Mouse (Mus musculus) regulatory T cell (primary cell): ENCODE measurements around the gene Dync2li1.

Experiments
- in situ Hi-C: fragments of 300-600 bp; cut with MboI, MseI; formaldehyde crosslinking; loops from one replicate; pipeline ENCODE4 v1.15.1; 2025; ENCODE audit warnings: high pct_unique_total_duplicates

Gene Dync2li1

DNA sequence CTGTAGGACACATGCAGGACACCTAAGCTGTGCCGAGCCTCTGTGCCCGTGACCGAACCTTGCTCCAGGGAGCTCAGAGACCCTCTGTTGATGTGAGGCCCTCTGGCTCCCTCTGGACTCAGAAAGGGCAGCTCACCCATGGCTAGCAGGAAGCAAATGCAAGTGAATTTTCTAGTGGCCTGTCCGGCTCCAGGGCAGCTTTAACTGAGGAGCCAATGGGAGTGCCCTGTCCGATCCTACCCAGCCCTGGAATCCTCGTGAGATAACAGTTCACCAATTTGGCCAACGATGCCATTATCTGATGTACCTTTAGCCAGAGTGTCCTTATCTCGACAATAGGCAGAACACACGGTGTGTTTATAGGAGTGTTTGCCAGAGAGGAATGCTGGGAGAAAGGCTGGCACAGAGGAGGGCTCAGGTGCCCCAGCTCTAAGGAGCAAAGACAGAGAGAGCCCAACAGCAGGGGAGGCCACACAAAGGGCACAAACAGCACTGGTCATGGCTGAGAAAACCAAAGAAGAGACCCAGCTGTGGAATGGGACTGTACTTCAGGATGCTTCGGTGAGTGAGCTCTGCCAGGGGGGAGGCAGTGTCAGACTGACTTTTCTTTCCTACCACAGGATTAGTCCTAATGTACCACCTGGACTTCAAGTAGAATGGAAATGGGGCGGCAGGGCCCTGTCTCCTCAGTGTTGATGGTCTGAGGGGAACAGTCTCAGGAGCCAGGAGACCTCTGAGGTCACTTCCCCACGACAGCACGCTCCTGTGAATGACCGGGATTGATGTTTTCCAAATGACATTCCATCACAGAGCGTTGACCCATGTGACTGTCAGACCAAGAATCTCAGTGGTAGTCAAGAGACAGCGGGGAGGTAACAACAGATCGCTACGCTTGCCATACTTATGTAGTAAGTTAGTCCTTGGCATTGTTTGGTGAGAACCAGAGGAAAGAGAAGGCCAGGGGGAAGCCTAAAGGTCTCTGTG, 56.7 kb downstream of the Dync2li1 start, which contains the start of gene Abcg5:
Abcg5 (minus strand) TSS at position 278 of the 984 bp plus-strand sequence.
- in situ Hi-C loops: no loop called here

DNA sequence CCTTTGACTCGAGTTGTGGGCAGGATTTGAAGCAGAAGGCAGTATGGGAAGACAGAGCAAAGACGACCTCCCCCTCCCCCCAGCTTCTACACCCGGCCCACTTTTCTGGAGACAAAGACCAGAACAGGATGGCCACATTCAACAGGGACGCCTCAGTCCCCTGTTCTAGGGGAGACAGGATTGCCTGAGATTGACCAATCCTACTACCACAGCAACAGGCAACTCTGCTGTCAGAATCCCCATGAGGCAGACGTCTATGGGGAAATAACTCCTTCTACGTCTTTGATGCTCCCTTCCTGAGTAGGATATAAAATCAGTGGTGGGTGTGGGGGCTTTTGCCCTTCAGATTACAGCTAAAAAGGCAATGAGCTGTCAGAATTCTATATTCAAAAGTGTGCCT, 58.0 kb downstream of the Dync2li1 start:
- in situ Hi-C loops: no loop called here

DNA sequence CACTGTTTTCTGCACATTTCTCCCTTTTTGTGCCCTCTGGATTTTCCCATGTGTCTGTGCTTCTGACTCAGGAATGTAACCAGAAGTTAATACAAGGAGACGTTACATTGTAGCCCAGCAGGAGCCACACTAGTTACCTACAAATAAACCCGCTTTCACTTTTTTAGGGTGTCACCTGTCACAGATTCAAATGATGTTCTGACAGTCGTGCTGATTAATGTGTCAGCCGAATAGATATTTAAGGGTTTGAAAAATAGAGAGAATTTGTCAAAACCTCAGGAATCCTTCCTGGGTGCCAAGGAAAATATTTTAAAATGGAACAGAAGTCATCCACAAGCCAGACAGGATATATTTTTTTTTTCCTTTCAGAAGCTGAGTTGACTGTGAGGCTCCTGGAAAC, 59.0 kb downstream of the Dync2li1 start:
- in situ Hi-C loops: no loop called here

DNA sequence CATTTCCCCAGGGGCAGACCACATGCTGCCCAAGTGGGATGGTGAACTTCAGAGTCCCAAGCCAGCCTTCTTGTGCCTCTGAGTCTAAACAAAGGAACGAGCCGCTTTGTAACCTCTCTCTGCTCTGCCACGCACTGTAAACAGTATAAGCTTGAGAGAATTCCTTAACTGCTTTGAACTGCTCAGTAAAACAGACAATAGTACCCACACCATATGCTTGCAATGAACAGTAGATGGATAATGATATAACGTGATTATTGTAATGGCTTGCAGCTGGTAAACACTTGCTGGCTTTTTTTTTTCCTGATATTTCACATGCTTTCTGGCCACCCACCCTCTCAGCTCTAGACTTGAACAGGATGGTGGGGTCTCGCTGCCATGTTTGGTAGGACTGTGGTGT, 61.7 kb downstream of the Dync2li1 start:
- in situ Hi-C loops: no loop called here

DNA sequence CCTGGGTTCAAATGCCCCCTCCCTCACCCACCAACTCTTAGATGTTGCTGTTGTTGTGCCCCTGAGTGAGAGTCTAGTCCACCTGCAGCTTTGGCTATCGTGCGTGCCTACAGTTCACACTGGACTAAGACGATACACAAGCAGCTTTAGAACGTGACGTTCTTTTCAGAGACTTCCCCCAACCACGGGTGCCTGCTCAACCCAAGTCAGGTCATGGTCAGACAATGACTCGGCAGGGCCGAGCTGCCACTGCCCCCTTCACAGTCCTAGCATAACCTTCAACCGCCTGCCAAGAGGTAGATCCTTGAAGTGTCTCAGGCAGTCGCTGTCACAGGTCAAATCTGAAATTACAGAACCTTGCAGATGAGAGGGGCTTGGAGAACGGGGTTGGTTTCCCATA, 62.5 kb downstream of the Dync2li1 start:
- in situ Hi-C loops: no loop called here

DNA sequence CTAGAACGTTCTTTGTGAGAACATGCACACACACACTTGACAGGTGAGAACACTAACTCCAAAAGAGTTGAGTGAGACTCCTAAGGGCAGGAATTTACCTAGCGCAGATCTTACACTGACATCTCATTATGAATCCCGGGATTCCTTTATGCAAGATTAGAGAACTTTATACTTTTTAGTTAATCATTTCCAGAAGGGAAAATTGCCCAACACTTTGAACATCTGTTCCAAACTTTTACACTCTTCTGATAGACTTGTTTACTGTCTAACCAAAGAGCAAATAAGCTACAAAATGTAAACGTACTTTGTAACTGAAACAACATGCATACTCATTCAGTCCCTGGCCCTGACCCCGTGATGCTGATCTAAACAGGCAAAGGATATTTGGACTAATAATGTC, 63.0 kb downstream of the Dync2li1 start:
- in situ Hi-C loops: no loop called here

DNA sequence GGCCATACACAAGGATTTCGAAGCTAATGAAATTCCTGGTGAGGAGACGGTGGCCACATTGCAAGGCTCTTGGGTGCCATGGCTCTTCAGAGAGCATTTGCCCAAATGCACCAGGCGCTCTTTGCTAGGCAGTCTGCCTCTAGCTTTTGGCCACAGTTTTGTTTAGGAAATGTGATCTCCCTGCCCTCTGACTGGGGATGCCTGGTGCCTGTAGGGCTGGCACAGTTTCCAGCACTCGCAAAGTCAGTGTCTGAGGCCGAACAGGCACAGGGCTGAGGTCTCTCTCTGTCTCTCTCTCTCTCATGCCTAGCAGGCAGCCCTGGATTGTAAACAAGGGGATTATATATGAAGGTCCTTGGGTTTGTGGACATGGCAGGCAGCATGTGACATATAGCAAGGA, 63.8 kb downstream of the Dync2li1 start:
- in situ Hi-C loops: no loop called here

DNA sequence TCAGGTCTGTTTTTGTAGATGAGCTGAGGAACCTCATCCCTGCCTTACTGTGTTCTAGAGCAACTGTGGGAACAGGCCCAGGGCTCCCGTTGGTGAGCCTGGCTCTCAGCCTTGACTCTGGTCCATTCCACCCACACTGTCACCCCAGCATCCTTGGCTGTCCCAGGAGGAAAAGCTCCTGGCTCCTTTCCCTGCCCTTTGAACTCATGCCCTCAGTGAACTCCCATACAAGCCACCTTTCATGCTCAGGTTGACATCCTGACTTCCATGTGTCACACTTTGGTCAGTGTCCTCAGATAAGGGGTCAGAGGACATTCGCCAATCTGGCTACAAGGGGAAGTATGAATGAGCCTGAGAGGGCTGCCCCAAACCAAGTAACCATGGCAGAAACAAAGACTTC, 67.4 kb downstream of the Dync2li1 start:
- in situ Hi-C loops: no loop called here

DNA sequence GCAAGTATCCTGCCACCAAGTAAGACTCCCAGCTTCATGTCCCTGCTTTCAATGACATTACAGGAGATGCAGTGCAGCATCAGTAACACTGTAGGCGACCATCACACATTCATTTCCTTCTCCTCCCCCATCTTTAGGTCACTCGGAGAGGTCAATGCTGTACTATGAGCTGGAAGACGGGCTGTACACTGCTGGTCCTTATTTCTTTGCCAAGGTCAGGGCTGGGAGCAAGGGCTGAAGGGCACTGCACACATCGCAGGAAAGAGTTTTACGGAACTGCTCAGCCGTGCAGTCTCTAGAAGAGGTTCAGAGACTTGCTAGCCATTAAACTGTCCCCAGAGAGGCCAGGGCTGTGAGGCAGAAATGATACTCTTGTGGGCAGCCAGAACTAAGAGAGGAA, 70.2 kb downstream of the Dync2li1 start:
- in situ Hi-C loops: no loop called here

DNA sequence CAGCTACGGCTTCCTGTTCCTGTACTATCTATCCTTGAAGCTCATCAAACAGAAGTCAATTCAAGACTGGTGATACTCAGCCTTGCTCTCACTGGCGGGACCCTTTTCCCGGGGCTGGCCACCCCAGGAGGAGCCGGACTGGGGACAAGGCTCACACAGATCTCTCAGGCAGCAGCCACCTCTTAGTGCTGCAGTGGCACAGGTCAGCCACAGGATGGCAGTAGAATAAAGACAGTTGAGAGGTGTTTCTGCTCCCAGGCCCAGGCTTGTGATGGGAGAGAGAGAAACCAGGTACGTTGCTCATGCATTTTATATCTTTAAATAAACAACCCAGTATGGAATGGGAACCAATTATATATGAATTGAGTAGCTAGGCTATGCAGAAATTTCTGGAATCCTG, 72.4 kb downstream of the Dync2li1 start:
- in situ Hi-C loops: no loop called here
